Mouse (Mus musculus) heart, adult 2 months (tissue): ENCODE data around the gene Iqcg.

ENCODE experiments used
- CTCF ChIP-seq: fragments of 200-600 bp; IDR thresholded peaks from 2 replicates; pipeline ENCODE4 v1.8.1; 2022; ENCODE audit warnings: antibody characterized with exemption, mild to moderate bottlenecking, moderate library complexity
- POLR2A ChIP-seq: fragments of 200-500 bp; IDR thresholded peaks from 2 replicates; pipeline ENCODE4 v1.6.1; 2011; ENCODE audit warnings: mild to moderate bottlenecking, low read depth, low read length, control low read depth; ENCODE audit not compliant: insufficient read depth

DNA sequence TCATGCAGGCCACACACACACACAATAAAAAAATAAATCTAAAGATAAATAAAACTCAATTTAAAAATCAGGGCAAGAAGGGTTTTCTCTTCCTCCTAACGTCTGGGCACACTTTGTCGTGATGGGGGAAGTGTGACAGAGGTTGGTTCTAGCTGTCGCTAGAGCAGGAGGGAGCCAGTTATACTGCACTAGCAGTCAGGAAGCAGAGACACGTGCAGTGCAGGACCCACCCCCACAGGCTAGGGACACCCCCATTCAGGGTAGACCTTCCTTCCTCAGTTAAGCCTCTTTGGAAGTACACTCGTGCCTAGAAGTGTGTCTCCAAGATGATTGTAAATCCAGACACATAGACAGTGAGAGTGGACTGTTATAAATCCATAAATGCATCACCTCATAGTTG is 18.9 kb upstream of the Iqcg start:
- TF ChIP-seq POLR2A: no peak
- no peak for TF ChIP-seq CTCF
